Comparison of ENCODE assay signal across 9 mouse cellular contexts in the genomic region with DNA sequence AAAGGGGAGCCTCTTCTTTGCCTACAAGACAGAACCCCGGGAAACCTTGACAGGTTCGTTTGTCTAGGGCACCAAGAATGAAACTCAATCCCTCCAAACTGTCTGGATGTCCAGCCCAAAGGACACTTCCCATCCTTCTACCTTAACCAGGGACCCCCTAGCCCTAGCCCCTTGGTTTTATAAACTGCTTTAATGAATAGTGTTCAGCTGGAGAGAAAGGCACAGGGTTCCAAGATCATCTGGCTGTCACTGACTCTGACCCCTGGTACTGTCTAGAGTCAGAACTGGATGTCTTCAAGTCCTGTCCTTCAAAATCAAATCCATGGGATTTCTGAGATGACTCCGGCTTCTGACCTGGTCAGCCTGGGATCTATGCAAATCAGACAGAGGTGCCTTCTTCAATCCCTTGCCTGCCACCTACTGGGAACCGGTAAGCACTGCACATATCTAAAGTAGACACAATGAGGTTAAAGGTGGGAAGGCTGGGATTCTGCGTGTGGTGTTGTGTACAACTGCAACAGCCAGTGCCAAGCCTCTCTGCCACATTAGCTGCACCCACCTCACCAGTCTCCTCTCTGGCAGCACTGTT. TPM values are rescaled to one million over a fixed set of nuclear protein-coding genes. Genes with fewer than 3 reads are reported as not detected.
DNase-seq lines count a peak whose midpoint lies in the region; ATAC-seq lines count a peak whose summit lies in the region.
"Had no signal": no experiment of that assay in that cellular context is flagged by ENCODE, and none has a peak within 500 bp of the region (broad histone marks: within the 10 kb centered on the region; RNA-seq: fewer than 3 reads in every experiment).

No protein-coding gene starts in this region.

- peak; percentile 87 for ATAC-seq in megakaryocyte progenitor cell, adult 5-6 weeks (replicated peaks; ENCODE audit: poor library complexity)

- DNase-seq in heart, adult 9 months (ENCODE audit: low spot score in 2 of 2) = peak; percentile 38 to 40
- no peak for DNase-seq in heart, postnatal 25 days (ENCODE audit: low spot score)
- peak; percentile 82 for DNase-seq in adrenal gland, postnatal 10 days
- peak; percentile 74 for DNase-seq in embryo, embryonic 9.5 days (ENCODE audit: extremely low spot score)
- peak; percentile 76 for DNase-seq in heart, postnatal 4 days
- peak; percentile 37 to 68 for DNase-seq in layer of hippocampus, adult 8-10 months (ENCODE audit: low spot score in 2 of 2)
- peak; percentile 54 for DNase-seq in right cerebral cortex, postnatal 25 days

- intact Hi-C loops in heart, postnatal 25 days (cut with DNase I) = loop anchor here (1.0 to 10.0 kb wide), 4 partner anchors 33 to 679 kb away; no protein-coding TSS in a partner anchor

RNA-seq across cellular contexts. Expression of a gene that starts 13.0 kb away (rescaled TPM):
- not detected for total RNA-seq in heart, postnatal 25 days (2021)
- under 1 TPM; 0.27 to 0.33 TPM for total RNA-seq in adrenal gland, postnatal 10 days (2021)
- under 1 TPM in 1 of 2 experiments, not detected in 1; 0.29 TPM for total RNA-seq in heart, postnatal 4 days (2021)
- not detected for total RNA-seq in layer of hippocampus, adult 8-10 months (2022)
- total RNA-seq in megakaryocyte progenitor cell, adult 5-6 weeks (2015) = 0.15 TPM in 1 of 2 replicates, not detected in the other
- total RNA-seq in megakaryocyte progenitor cell, adult 5-6 weeks (2017) = 0.20 and 0.54 TPM in 2 replicates
- total RNA-seq: layer of hippocampus, postnatal 25 days had no signal

RNA-seq across cellular contexts. Expression of a gene that starts 17.5 kb away (rescaled TPM):
- 1 to 10 TPM; 1.0 to 2.6 TPM for total RNA-seq in heart, postnatal 25 days (2021)
- 10 to 100 TPM; 14.1 to 23.8 TPM for total RNA-seq in adrenal gland, postnatal 10 days (2021)
- 10 to 100 TPM; 30.5 to 38.3 TPM for total RNA-seq in heart, postnatal 4 days (2021)
- under 1 TPM in 2 of 4 experiments, not detected in 2; 0.58 to 0.77 TPM for total RNA-seq in layer of hippocampus, adult 8-10 months (2022)
- total RNA-seq in megakaryocyte progenitor cell, adult 5-6 weeks (2015) = 20.4 and 21.5 TPM in 2 replicates
- 13.7 and 14.3 TPM in 2 replicates for total RNA-seq in megakaryocyte progenitor cell, adult 5-6 weeks (2017)

Comparison
In these comparisons a context has a peak if more than half of its experiments do, and no peak if none do; other contexts are left out.
1. RNA of a gene that starts 17.5 kb away (total RNA-seq): 30.5 to 38.3 TPM in heart, postnatal 4 days, 14.1 to 23.8 TPM in adrenal gland, postnatal 10 days and 13.7 to 21.5 TPM in megakaryocyte progenitor cell, adult 5-6 weeks; 1.0 to 2.6 TPM in heart, postnatal 25 days and 0.58 to 0.77 TPM in layer of hippocampus, adult 8-10 months; every median in the first group is over 4 times any median in the second.